Mouse (Mus musculus) limb, embryonic 12.5 days (tissue): ENCODE measurements around the gene Tmc5. TPM values are rescaled to one million over a fixed set of nuclear protein-coding genes. Genes with fewer than 3 reads are reported as not detected.

Experiments
- ATAC-seq: fragments of 200-750 bp; cut with Nextera tagmentation; 2 replicates; pipeline ENCODE4 v1.8.0; 2017; ENCODE audit warnings: low read depth, moderate TSS enrichment; ENCODE audit not compliant: insufficient number of reproducible peaks, insufficient read depth, low FRiP score, low TSS enrichment
- H3K27ac ChIP-seq: fragments of 300-500 bp; sonication (generic); 2 replicates; pipeline ENCODE4 v1.5.1; 2016; ENCODE audit warnings: mild to moderate bottlenecking, moderate library complexity
- H3K27me3 ChIP-seq: fragments of 300-500 bp; sonication (generic); 2 replicates; pipeline ENCODE4 v1.6.1; 2016; ENCODE audit warnings: mild to moderate bottlenecking, moderate library complexity
- H3K36me3 ChIP-seq: fragments of 300-500 bp; sonication (generic); 2 replicates; pipeline ENCODE4 v1.6.1; 2016; ENCODE audit warnings: mild to moderate bottlenecking, moderate library complexity
- H3K4me1 ChIP-seq: fragments of 300-500 bp; sonication (generic); replicated peaks from 2 replicates; pipeline ENCODE4 v1.6.1; 2016
- H3K4me2 ChIP-seq: fragments of 300-500 bp; sonication (generic); 2 replicates; pipeline ENCODE4 v1.6.1; 2016; ENCODE audit warnings: mild to moderate bottlenecking, moderate library complexity
- H3K4me3 ChIP-seq: fragments of 300-500 bp; sonication (generic); replicated peaks from 2 replicates; pipeline ENCODE4 v1.5.1; 2016; ENCODE audit warnings: mild to moderate bottlenecking
- H3K9ac ChIP-seq: fragments of 300-500 bp; sonication (generic); replicated peaks from 2 replicates; pipeline ENCODE4 v1.6.1; 2016; ENCODE audit warnings: mild to moderate bottlenecking, moderate library complexity
- H3K9me3 ChIP-seq: fragments of 300-500 bp; sonication (generic); 2 replicates; pipeline ENCODE4 v1.6.1; 2016; ENCODE audit warnings: mild to moderate bottlenecking, moderate library complexity
- WGBS: fragments of 180-500 bp; shearing (Covaris S2); methylation state at CpG from one replicate; pipeline ENCODE4 v1.1.7; 2016; 5-methylcytosine and 5-hydroxymethylcytosine counted together
- polyA plus RNA-seq: library from polyadenylated mRNA; unstranded; fragments of >200 nt; fragmentation: Nextera tagmentation; extraction: Ambion mirVana; gene quantifications from 2 replicates; pipeline ENCODE4 v1.2.1, GENCODE M21; 2016

The Tmc5 gene
- polyA plus RNA-seq, 1 experiment from 2014 or later: not detected

DNA sequence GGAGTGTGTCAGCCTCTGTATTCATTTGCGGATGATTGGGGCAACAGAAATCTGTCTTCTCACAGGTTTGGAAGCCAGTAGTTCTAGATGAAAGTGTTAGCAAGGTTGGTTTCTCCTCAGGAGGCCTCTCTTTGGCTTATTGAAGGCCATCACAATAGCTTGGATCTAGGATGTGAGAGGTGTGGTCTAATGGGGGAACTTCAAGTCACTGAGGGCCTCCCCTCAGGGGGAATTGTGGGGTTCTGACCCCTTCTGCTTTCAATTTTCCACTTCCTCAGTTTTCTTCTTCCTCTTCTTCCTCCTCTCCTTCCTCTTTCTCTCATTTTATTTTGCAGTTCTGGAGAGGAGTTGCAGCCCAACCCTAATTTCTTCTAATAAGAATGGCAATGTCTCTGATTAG, 49.1 kb downstream of the Tmc5 start:
- Histone ChIP-seq H3K9me3 (no peaks in the 10 kb centered on the region), H3K4me3 (no peak overlapping the region), H3K27ac (no peak overlapping the region), H3K4me2 (no peak overlapping the region), H3K36me3 (no peaks in the 10 kb centered on the region), H3K9ac (no peak overlapping the region), H3K27me3 (no peaks in the 10 kb centered on the region), H3K4me1 (no peaks in the 10 kb centered on the region)
- 97% methylated on average over 1 of the region's 1 CpGs for WGBS
- no peak for ATAC-seq

DNA sequence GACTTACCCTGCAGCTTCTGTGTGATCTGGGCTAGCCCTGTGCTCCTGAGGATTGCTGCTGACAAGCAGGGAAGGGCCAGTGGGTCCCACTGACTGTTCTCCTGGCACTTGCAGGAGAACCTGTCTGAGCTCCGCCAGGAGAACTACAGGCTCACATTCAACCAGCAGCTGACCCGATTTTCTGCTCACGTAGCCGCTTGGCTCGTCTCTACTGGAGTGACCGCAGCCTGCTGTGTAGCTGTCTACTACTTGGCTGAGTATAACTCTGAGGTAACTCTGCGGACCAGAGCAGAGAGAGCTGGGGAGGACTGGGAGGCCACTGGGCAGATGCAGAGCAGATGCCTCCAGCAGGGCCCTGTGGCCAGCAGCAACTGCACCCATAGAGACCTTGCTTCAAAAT, 52.2 kb downstream of the Tmc5 start:
- no peak overlapping the region for H3K9ac ChIP-seq
- 83% methylated on average over 7 of the region's 7 CpGs for WGBS

DNA sequence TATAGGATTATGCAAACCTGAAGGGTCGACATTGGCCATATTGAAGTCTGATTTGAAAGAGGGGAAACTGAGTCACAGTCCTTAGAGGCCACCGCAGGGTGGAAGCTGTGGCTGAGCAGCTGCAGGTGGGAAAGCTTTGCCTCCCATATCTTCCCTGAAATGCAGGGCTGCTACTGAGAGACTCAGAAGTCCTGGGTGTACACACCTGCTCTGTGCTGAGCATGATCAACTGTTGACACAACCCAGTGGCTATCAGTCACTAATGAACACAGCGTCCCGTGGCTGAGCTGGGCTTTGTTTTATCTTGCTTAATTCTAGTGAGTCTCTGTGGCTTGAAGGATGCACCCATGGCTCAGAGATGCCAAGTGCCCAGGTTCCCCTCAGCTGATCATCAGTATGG, 53.0 kb downstream of the Tmc5 start:
- no peak for ATAC-seq
- H3K9ac ChIP-seq: no peak overlapping the region
- H3K36me3 ChIP-seq: no peaks in the 10 kb centered on the region
- no peak overlapping the region for H3K27ac ChIP-seq
- H3K4me3 ChIP-seq: no peak overlapping the region
- no peaks in the 10 kb centered on the region for H3K9me3 ChIP-seq
- no peaks in the 10 kb centered on the region for H3K4me1 ChIP-seq
- H3K4me2 ChIP-seq: no peak overlapping the region
- no peaks in the 10 kb centered on the region for H3K27me3 ChIP-seq
- WGBS: 85% methylated on average over 4 of the region's 4 CpGs

More for the DNA sequence above, 52.2 kb downstream of the Tmc5 start:
- no peaks in the 10 kb centered on the region for H3K9me3 ChIP-seq
- ATAC-seq: no peak
- no peaks in the 10 kb centered on the region for H3K27me3 ChIP-seq
- no peak overlapping the region for H3K4me2 ChIP-seq
- H3K36me3 ChIP-seq: no peaks in the 10 kb centered on the region
- no peaks in the 10 kb centered on the region for H3K4me1 ChIP-seq
- H3K4me3 ChIP-seq: no peak overlapping the region
- H3K27ac ChIP-seq: no peak overlapping the region

DNA sequence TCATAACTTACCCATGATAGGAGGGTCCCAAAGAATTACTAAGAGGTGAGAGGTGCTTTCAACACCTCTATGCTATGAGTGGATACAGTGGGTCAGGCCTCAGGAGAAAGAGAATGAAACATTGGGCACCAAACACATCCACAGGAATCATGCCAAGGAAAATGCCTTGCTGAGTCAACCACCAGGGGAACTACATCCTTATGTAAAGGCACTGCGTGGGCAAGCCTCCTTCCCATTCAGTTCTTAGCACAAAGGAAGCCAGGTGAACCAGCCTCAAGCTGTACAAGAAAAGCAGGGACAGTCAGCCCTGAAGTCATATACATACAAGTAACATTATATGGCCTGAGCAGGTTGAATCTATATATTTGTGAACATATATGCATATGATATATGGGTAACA, 53.8 kb downstream of the Tmc5 start:
- no peaks in the 10 kb centered on the region for H3K27me3 ChIP-seq
- no peak for ATAC-seq
- no peak overlapping the region for H3K4me2 ChIP-seq
- H3K27ac ChIP-seq: no peak overlapping the region
- H3K9ac ChIP-seq: no peak overlapping the region
- H3K9me3 ChIP-seq: no peaks in the 10 kb centered on the region
- H3K4me3 ChIP-seq: no peak overlapping the region
- H3K36me3 ChIP-seq: no peaks in the 10 kb centered on the region
- no peaks in the 10 kb centered on the region for H3K4me1 ChIP-seq
- 83% methylated on average over 1 of the region's 1 CpGs for WGBS

DNA sequence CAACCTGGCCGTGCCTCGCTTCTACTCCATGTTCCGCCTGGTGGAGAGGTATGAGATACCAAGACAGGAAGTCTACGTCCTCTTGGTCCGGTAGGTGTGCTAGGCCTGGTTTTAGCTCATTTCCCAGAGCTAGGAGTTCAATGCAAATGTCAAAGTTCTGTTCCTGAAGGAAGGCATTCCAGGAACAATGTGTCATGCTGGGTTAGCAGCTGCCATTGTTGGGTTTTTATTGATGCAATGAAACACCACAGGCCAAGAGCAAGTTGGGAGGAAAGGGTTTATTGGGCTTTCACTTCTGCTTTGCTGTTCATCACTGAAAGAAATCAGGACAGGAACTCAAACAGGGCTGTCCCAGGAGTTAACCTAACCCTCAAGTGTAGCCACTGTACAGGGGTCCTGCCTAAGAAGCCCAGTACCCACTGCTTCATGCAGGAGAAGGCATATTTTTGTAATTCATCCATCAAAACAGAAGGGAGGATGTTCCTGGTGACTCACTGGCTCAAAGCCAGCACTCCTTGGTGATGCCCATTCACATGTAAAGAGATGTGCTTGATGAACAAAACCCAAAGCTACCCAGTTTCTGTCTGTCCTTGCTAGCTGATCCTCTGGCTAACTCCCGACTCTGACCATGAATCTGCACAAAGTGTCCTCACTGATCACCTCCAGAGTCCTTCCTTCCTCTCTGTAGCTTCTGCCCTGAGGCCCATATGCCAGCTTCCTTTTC, 55.6 kb downstream of the Tmc5 start:
- H3K36me3 ChIP-seq: no peaks in the 10 kb centered on the region
- no peaks in the 10 kb centered on the region for H3K4me1 ChIP-seq
- H3K27ac ChIP-seq: no peak overlapping the region
- no peaks in the 10 kb centered on the region for H3K9me3 ChIP-seq
- H3K27me3 ChIP-seq: no peaks in the 10 kb centered on the region
- H3K4me3 ChIP-seq: no peak overlapping the region
- no peak for ATAC-seq
- no peak overlapping the region for H3K9ac ChIP-seq
- H3K4me2 ChIP-seq: no peak overlapping the region
- WGBS: 74% methylated on average over 6 of the region's 6 CpGs

DNA sequence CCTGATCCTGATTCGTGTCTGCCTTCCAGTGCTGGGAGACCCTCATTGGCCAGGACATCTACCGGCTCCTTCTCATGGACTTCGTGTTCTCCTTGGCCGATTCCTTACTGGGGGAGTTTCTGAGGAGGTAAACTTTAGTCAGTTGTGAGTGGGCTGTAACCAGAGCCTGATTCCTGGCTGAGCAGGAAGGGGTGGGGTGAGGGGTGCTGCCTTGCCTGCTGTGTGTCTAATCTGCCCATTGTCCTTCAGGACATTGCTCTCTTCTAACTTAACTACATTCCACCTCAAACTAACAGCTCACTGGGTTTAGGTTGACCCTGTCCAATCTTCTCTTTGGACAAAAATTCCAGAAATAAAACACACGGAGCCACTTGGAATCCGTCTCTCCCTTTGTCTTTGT, 59.6 kb downstream of the Tmc5 start:
- no peak overlapping the region for H3K4me3 ChIP-seq
- no peak overlapping the region for H3K27ac ChIP-seq
- ATAC-seq: no peak
- no peaks in the 10 kb centered on the region for H3K27me3 ChIP-seq
- 61% methylated on average over 6 of the region's 6 CpGs for WGBS
- H3K4me1 ChIP-seq: no peaks in the 10 kb centered on the region
- no peaks in the 10 kb centered on the region for H3K9me3 ChIP-seq
- no peak overlapping the region for H3K4me2 ChIP-seq
- no peak overlapping the region for H3K9ac ChIP-seq
- no peaks in the 10 kb centered on the region for H3K36me3 ChIP-seq

DNA sequence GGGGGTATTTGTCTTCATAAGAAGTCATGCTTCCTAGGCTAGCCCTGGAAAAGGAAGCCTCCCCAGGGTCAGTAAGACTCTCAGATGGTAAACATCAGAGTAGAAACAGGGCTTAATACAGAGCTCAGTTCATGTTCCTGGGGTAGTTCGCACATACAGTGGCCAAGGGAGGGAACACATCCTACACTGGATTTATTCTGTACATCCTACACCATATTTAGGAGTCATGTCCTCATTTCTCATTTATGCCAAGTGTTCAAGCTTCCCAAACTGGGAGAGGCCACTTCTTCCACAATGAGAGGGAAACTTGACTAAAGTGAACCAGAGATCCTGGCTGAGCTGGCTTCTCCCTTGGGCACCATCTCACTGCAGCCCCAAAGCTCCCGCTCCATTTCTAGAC, 70.7 kb downstream of the Tmc5 start:
- Histone ChIP-seq H3K27ac (no peak overlapping the region), H3K4me1 (no peaks in the 10 kb centered on the region), H3K36me3 (no peaks in the 10 kb centered on the region), H3K27me3 (no peaks in the 10 kb centered on the region), H3K4me2 (no peak overlapping the region), H3K4me3 (no peak overlapping the region), H3K9me3 (peaks cover 9% of the 10 kb centered on the region; the same call in 1 of the 2 replicates), H3K9ac (no peak overlapping the region)
- no peak for ATAC-seq
- 94% methylated on average over 2 of the region's 2 CpGs for WGBS

DNA sequence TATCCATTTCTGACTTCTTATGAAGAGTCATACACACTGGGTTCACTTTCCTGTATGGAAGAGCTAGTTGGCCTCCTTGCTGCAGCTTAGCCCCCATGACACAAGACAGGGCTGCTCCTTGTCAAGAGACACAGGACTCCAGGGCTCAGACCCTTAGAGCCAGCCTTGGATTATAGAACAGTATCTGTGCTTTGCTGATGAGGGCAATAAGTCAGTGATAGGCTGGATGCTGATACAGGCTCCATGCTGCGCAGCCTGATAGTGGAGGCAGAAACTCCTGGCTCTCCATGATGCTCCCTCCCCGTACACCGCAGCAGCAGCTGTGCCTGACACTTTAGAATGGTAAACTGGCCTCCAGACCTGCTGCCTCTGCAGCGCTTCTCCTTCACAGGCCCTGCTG, 73.0 kb downstream of the Tmc5 start:
- H3K27me3 ChIP-seq: no peaks in the 10 kb centered on the region
- no peaks in the 10 kb centered on the region for H3K4me1 ChIP-seq
- no peak overlapping the region for H3K4me2 ChIP-seq
- no peak overlapping the region for H3K4me3 ChIP-seq
- no peaks in the 10 kb centered on the region for H3K9me3 ChIP-seq
- no peaks in the 10 kb centered on the region for H3K36me3 ChIP-seq
- no peak for ATAC-seq
- H3K9ac ChIP-seq: no peak overlapping the region
- H3K27ac ChIP-seq: no peak overlapping the region
- 64% methylated on average over 4 of the region's 4 CpGs for WGBS

DNA sequence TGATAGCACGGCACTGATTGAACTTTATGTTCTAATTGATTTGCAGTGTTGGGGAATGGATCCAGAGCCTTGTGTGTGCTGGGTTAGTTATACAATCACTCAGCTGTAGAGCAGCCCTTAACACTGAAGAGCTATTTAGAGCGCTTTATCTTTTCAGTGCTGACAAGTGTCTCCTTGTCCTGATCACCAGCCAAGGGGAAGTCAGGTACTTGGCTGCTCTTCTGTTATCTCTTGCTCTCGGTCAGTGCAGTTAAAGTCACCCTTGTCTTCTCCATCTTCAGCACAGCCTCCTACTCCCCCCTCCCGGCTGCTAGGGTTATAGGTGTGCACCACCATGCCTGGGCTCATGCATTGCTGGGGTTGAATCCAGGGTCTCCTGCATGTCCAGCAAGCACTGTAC, 79.7 kb downstream of the Tmc5 start:
- H3K9me3 ChIP-seq: no peaks in the 10 kb centered on the region
- ATAC-seq: no peak
- H3K9ac ChIP-seq: no peak overlapping the region
- H3K36me3 ChIP-seq: no peaks in the 10 kb centered on the region
- no peak overlapping the region for H3K4me2 ChIP-seq
- WGBS: 90% methylated on average over 4 of the region's 4 CpGs
- no peak overlapping the region for H3K4me3 ChIP-seq
- no peaks in the 10 kb centered on the region for H3K4me1 ChIP-seq
- H3K27ac ChIP-seq: no peak overlapping the region
- H3K27me3 ChIP-seq: no peaks in the 10 kb centered on the region

DNA sequence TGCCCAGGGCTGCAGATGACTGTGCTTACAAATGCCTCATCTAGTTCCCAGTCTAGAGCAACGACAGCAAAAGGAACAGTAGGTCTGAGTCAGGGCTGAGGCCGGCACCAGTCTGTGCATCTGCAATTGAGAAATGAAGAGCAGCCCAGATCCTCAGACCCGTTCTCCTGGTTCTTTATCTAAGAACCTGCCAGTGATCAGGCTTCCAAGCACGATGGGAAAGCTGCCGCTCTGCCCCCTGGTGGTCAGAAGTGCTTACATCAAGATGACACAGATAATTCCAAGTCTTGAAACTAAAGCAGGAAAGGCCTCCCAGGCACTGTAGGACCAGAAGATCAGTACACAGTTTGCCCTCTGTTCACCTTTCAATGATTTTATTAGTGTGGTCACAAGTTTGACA, 91.1 kb downstream of the Tmc5 start:
- 28% methylated on average over 5 of the region's 5 CpGs for WGBS
- Histone ChIP-seq H3K4me2 (no peak overlapping the region), H3K9me3 (no peaks in the 10 kb centered on the region), H3K4me3 (no peak overlapping the region), H3K27ac (no peak overlapping the region), H3K9ac (no peak overlapping the region), H3K27me3 (no peaks in the 10 kb centered on the region), H3K4me1 (no peaks in the 10 kb centered on the region), H3K36me3 (peaks cover 55% of the 10 kb centered on the region)
- ATAC-seq: 0 out of 2 replicates have a peak, but pooled peaks have one; percentile 38

DNA sequence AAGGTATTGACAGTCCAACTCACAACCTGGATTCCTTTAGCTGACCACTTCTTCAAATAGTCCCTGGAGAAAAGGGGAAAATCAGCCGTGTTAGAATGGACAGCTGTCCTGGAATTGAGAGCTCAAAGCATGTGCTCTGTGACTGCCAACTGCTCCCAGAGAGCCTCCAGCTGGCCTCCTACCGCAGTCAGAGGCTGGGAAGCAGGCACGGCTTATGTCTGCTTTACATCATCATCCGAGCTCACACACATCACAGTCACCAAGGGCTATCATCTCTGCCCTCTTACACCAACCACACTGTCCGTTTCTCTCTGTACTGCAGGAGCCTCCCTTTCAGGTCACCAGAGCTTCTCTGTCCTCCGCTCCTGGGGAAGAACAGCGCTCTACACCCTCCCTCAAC, 92.0 kb downstream of the Tmc5 start:
- Histone ChIP-seq H3K4me3 (no peak overlapping the region), H3K36me3 (peaks cover 64% of the 10 kb centered on the region), H3K4me2 (no peak overlapping the region), H3K9ac (0 out of 2 replicates have a peak overlapping the region, but pooled peaks have one; percentile 5), H3K4me1 (no peaks in the 10 kb centered on the region), H3K9me3 (no peaks in the 10 kb centered on the region), H3K27me3 (no peaks in the 10 kb centered on the region), H3K27ac (no peak overlapping the region)
- WGBS: 87% methylated on average over 7 of the region's 7 CpGs
- no peak for ATAC-seq

DNA sequence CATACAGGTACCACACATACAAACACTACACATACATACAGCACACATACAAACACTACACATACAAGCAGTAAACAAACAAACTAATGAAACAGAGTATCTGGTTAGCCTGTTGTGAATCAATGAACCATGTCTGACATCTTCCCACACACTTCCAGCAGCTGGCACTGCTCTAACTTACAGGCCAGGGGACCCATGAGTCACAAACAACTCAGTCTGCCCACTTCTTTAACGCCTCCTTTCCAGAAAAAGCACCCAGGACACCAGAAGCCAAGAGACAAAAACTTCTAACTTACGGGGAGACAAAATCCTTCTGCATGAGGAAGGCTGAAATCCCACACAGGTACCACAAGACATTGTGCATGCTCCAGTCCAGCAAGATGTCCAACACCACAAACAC, 94.2 kb downstream of the Tmc5 start:
- WGBS: 92% methylated on average over 2 of the region's 2 CpGs
- H3K36me3 ChIP-seq: peaks cover 84% of the 10 kb centered on the region
- H3K4me3 ChIP-seq: no peak overlapping the region
- no peak overlapping the region for H3K4me2 ChIP-seq
- no peak overlapping the region for H3K27ac ChIP-seq
- H3K9ac ChIP-seq: no peak overlapping the region
- H3K27me3 ChIP-seq: no peaks in the 10 kb centered on the region
- no peaks in the 10 kb centered on the region for H3K9me3 ChIP-seq
- no peak for ATAC-seq
- H3K4me1 ChIP-seq: no peaks in the 10 kb centered on the region
